Comparison of ENCODE assay signal across 8 mouse cellular contexts in the genomic region with DNA sequence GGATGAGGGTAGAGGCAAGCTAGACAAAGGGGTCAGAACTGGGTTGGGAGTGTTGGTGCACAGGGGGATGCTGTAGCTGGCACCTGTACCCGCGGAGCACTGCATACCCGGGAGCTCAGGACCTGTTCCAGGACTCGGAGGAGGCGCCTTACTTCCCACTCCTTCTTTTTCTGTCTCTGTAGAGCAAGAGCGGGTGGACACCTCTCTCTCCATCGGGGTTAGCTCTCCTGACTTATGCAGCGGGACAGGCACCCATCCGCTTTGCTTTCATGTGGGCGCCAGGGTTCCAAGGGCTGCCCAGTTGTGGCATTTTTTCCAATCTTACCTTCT. TPM values are rescaled to one million over a fixed set of nuclear protein-coding genes. Genes with fewer than 3 reads are reported as not detected.
DNase-seq lines count a peak whose midpoint lies in the region; ATAC-seq and TF ChIP-seq lines count a peak whose summit lies in the region.

No protein-coding gene starts in this region.

- peak; percentile 32 for DNase-seq in cerebellum, adult 8-10 months
- no peak for DNase-seq in cerebellum, adult 11-12 months
- no peak for DNase-seq in neural tube, embryonic 11.5 days (ENCODE audit: low spot score)
- DNase-seq in neural tube, embryonic 10.5 days (ENCODE audit: extremely low spot score, low spot score): no peak
- DNase-seq in stomach, postnatal 0 days (ENCODE audit: low spot score): no peak
- DNase-seq in spleen, postnatal 36 days (ENCODE audit: low spot score in 2 of 2): no peak
- no peak for DNase-seq in spleen, adult 12 weeks (ENCODE audit: low spot score)

- H3K27ac ChIP-seq in neural tube, embryonic 11.5 days (ENCODE audit: low read depth, low read length): peak overlapping the region; percentile 36
- H3K27ac ChIP-seq in liver, embryonic 12.5 days: no peak overlapping the region
- H3K27ac ChIP-seq in stomach, postnatal 0 days (replicated peaks): no peak overlapping the region

- no peak for TF ChIP-seq CTCF in stomach, postnatal 0 days (IDR thresholded peaks at IDR 0.05; ENCODE audit: low read depth)

- H3K9ac ChIP-seq in neural tube, embryonic 11.5 days (ENCODE audit: low read length): peak overlapping the region; percentile 78
- H3K9ac ChIP-seq in liver, embryonic 12.5 days: no peak overlapping the region
- no peak overlapping the region for H3K9ac ChIP-seq in stomach, postnatal 0 days (ENCODE audit: low read length)

- H3K9me3 ChIP-seq in neural tube, embryonic 11.5 days (ENCODE audit: control insufficient read depth, low read length): no peaks in the 10 kb centered on the region
- H3K9me3 ChIP-seq in liver, embryonic 12.5 days (replicated peaks): no peaks in the 10 kb centered on the region
- H3K9me3 ChIP-seq in stomach, postnatal 0 days (ENCODE audit: control insufficient read depth, low read length): no peaks in the 10 kb centered on the region

- no peak for ATAC-seq in neural tube, embryonic 11.5 days (ENCODE audit: insufficient read depth, low FRiP score, low TSS enrichment)
- no peak for ATAC-seq in liver, embryonic 12.5 days
- ATAC-seq in stomach, postnatal 0 days (ENCODE audit: low FRiP score, low TSS enrichment): peak; percentile 35; the same call in 1 of the 2 replicates

- H3K4me3 ChIP-seq in neural tube, embryonic 11.5 days (ENCODE audit: low read depth, low read length): peak overlapping the region; percentile 73
- H3K4me3 ChIP-seq in liver, embryonic 12.5 days: peak overlapping the region; percentile 51
- H3K4me3 ChIP-seq in stomach, postnatal 0 days (ENCODE audit: low read depth, low read length): peak overlapping the region; percentile 44

- H3K4me2 ChIP-seq in neural tube, embryonic 11.5 days (ENCODE audit: low read depth): peak overlapping the region; percentile 96
- H3K4me2 ChIP-seq in liver, embryonic 12.5 days: peak overlapping the region; percentile 71
- H3K4me2 ChIP-seq in stomach, postnatal 0 days (replicated peaks; ENCODE audit: low read depth): peak overlapping the region; percentile 86

- H3K36me3 ChIP-seq in neural tube, embryonic 11.5 days (ENCODE audit: control insufficient read depth, insufficient read depth, low read length): no peaks in the 10 kb centered on the region
- H3K36me3 ChIP-seq in liver, embryonic 12.5 days: no peaks in the 10 kb centered on the region
- no peaks in the 10 kb centered on the region for H3K36me3 ChIP-seq in stomach, postnatal 0 days (ENCODE audit: control insufficient read depth, insufficient read depth, low read length)

- no peak for TF ChIP-seq EP300 in stomach, postnatal 0 days (optimal IDR thresholded peaks at IDR 0.05)

- H3K27me3 ChIP-seq in neural tube, embryonic 11.5 days (ENCODE audit: control insufficient read depth, insufficient read depth, low read length): peaks cover 31% of the 10 kb centered on the region
- H3K27me3 ChIP-seq in liver, embryonic 12.5 days (replicated peaks): peaks cover 65% of the 10 kb centered on the region
- H3K27me3 ChIP-seq in stomach, postnatal 0 days (ENCODE audit: control insufficient read depth, insufficient read depth, low read length): peaks cover 3% of the 10 kb centered on the region

- 2% methylated on average over 10 of the region's 10 CpGs for WGBS in neural tube, embryonic 11.5 days
- WGBS in liver, embryonic 12.5 days (ENCODE audit: insufficient replicate concordance): 5% methylated on average over 10 of the region's 10 CpGs
- WGBS in stomach, postnatal 0 days: under 1% methylated on average over 10 of the region's 10 CpGs

- no peaks in the 10 kb centered on the region; the same call in 1 of the 2 replicates for H3K4me1 ChIP-seq in neural tube, embryonic 11.5 days (ENCODE audit: control insufficient read depth, insufficient read depth, low read length)
- 0 out of 2 replicates have a peak, but pooled peaks cover 4% of the 10 kb centered on the region for H3K4me1 ChIP-seq in liver, embryonic 12.5 days
- H3K4me1 ChIP-seq in stomach, postnatal 0 days (replicated peaks; ENCODE audit: control insufficient read depth, insufficient read depth): peaks cover 4% of the 10 kb centered on the region; the same call in 1 of the 2 replicates

RNA-seq across cellular contexts. Expression of a gene that starts 0.6 kb away (rescaled TPM):
- 28.1 and 30.0 TPM in 2 replicates for polyA plus RNA-seq in neural tube, embryonic 11.5 days (2014; fragmentation: Nextera tagmentation; extraction: Ambion mirVana)
- 0.23 TPM in 1 of 2 replicates, not detected in the other for polyA plus RNA-seq in liver, embryonic 12.5 days (2016; fragmentation: Nextera tagmentation; extraction: Ambion mirVana)
- 0.33 and 0.42 TPM in 2 replicates for polyA plus RNA-seq in stomach, postnatal 0 days (2015; fragmentation: Nextera tagmentation; extraction: Ambion mirVana)

Comparison
In these comparisons a context has a peak if more than half of its experiments do, and no peak if none do; other contexts are left out.
1. RNA of a gene that starts 0.6 kb away (polyA plus RNA-seq): 28.1 to 30.0 TPM in neural tube, embryonic 11.5 days; 0.33 to 0.42 TPM in stomach, postnatal 0 days and 0.23 TPM in liver, embryonic 12.5 days; every median in the first group is over 10 times any median in the second.
2. Peak in every context shown above with its lines, with median percentiles within 50 percentile points of each other: H3K4me2 ChIP-seq and H3K4me3 ChIP-seq.